Mouse (Mus musculus): ENCODE measurements around the gene C2cd3. TPM values are rescaled to one million over a fixed set of nuclear protein-coding genes. Genes with fewer than 3 reads are reported as not detected.

Gene C2cd3
- 23.0 and 30.0 TPM in 2 replicates for polyA plus RNA-seq (2012)

DNA sequence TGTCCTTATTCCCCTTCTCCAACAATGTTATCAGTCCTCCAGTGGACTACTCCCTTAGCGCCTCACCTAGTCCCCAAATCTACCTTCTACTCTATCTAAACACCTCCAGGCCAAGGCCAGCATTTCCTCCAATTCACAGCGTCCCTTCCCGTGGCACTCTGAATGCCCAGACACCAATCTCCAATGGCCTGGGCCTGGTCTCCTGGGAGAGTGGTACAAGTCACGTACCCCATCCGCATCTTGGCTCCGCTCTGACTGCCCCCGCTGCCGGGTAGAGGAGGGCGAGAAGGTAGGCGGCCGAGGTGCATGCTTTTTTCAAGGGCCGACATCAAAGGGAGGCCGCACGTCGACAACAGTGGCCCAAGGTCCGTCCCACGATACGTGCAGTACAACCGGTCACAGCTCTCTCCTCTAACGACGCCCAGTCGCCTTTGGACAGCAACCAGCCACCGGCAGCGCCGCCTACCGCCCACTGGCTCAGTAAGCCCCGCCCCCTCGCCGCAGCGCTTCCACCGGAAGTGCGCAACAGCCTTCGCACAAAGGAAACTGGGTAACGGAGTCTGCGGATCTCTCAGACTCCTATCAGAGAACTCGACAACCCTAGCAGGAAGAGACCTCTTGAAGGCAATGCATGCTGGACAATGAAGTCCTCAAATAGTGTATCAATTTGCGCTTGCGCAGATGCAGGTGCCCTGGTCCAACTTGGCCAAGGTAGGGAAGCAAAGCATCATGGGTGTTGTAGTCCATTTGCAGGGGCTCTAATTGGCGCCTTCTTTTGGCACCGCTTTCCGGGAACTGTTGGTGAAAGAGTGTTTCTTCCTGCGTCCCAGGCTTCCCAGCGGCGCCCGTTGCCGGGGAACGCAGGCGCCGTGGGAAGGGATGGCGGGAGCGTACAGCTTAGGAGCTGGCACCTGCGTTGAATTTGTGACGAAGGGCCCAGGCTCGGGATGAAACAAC lies at the start of gene C2cd3, which contains the start of gene Ppme1:
Gene C2cd3 (plus strand): TSS at position 739 of the 957 bp plus-strand sequence.
Gene Ppme1 (minus strand): TSS at position 813 of the 957 bp plus-strand sequence.

DNA sequence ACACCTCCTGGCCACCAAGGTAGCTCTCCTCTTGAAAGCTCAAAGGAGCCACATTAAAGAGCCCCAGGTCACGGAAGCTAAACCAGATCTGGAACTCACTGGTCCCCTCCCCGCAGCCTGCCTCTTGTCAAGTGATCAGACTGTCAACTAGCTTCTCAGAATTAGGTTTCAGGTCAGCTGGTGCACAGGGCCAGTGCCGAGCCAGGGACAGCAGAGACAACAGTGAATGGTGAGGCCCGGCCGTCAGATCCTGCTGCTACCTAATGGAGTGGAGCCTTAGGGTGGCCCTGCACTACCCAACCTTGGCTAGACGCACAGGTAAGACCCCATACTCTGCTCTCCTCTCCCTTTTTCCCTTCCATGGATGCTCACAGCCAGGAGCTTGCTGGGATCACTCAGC lies 100.7 kb downstream of the C2cd3 start, which contains the start of gene Ucp3:
Gene Ucp3 (plus strand): TSS at position 214 of the 400 bp plus-strand sequence.

DNA sequence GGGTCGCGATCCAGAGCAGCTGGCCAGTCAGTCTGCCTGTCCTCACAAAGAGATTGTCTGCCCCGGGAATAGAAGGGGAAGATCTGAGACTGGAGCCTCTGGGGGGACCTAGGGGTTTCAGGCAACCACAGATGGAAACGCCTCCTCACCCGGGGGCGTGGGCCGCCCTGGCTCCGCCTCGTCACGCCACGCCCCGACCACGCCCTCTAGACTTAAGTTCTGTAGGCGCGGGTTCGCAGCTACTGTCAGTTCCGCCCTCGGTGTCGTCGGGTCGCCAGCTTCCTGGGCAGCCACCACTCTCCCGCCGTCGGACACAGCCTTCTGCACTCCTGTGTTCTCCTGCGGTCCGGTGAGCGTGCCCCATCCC lies 121.1 kb downstream of the C2cd3 start, which contains the start of gene Ucp2:
Gene Ucp2 (plus strand): TSS at position 221 of the 367 bp plus-strand sequence.

DNA sequence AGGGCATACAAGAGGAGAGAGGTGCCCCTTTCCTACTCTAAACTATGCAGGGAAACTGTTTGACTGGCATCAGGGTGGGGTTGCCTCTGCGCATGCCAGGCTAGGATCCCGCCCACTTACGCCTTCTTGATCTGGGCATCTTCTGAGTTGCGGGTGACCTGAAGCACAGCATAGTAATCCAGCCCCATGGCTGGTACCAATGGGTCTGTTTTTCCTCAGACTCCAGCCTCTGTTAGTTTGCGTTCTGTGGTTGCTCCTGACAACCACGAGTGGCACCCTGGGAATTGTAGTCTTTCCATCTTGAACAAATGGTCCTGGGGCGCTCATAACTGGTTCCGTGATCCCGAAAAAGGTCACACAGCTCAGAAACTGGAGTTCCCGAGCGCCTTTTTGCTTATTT lies 142.5 kb downstream of the C2cd3 start, which contains the start of gene Dnajb13:
Gene Dnajb13 (minus strand): TSS at position 388 of the 400 bp plus-strand sequence.

Other genes starting within 250 kb of the C2cd3 start
- 3.5 TPM in 2 replicates for gene Lipt2, start 213.0 kb upstream of the C2cd3 start, polyA plus RNA-seq (2012)
- 0.20 TPM in 1 of 2 replicates, not detected in the other for gene Kcne3, start 195.7 kb upstream of the C2cd3 start, polyA plus RNA-seq (2012)
- gene Pgm2l1, start 144.8 kb upstream of the C2cd3 start, polyA plus RNA-seq (2012), result 15.8 and 16.0 TPM in 2 replicates
- 0.14 TPM in 1 of 2 replicates, not detected in the other for gene P4ha3, start 86.7 kb upstream of the C2cd3 start, polyA plus RNA-seq (2012)
- gene Ppme1, start 74 bp downstream of the C2cd3 start, polyA plus RNA-seq (2012), result 51.9 and 62.8 TPM in 2 replicates
- gene Ucp3, start 100.8 kb downstream of the C2cd3 start, polyA plus RNA-seq (2012), result 0.12 TPM in 1 of 2 replicates, not detected in the other
- gene Ucp2, start 121.1 kb downstream of the C2cd3 start, polyA plus RNA-seq (2012), result 989 and 1,188 TPM in 2 replicates
- gene Dnajb13, start 142.7 kb downstream of the C2cd3 start, polyA plus RNA-seq (2012), result 0.75 TPM in 1 of 2 replicates, not detected in the other
- gene Coa4, start 164.8 kb downstream of the C2cd3 start, polyA plus RNA-seq (2012), result 6.3 and 7.9 TPM in 2 replicates
- gene Rab6a, start 235.2 kb downstream of the C2cd3 start, polyA plus RNA-seq (2012), result 22.5 and 24.7 TPM in 2 replicates
- 3.3 and 3.5 TPM in 2 replicates for gene Mrpl48, start 236.1 kb downstream of the C2cd3 start, polyA plus RNA-seq (2012)